Mouse (Mus musculus): ENCODE results near the gene Fbxo8.

DNA sequence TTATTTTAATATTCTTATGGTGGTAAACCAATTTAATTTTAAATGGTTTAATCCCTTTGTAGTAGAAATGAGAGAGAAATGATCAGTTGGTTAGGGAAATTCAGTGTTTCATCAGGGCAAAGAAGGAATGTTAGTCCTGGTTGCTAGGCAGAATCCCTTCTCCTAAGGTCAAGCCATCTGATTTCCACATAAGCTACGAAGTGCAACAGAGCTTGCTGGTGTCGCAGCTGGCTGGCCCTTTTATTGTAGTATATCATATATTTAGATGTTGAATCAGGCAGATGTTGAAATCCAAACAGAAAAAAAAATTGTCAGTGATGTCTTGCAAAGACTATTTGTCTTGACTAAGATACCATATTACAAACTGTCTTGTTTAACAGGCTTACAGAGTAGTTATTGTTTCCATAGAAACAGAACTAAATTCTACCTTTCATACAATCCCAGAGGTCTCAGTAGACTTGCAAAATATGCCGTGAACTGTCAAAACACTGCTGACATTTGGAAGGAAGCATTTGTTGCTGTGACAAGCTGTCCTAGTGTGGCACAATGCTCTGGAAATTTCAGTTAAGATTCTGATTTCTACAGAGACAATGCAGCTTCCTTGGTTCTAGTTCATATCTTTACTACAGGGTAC lies 42.5 kb upstream of the Fbxo8 start:
- no peak for TF ChIP-seq CTCF (IDR thresholded peaks at IDR 0.05; ENCODE audit: insufficient read depth, low read length)
- no peak for TF ChIP-seq POLR2A (IDR thresholded peaks at IDR 0.05; ENCODE audit: borderline replicate concordance, extremely low read depth, low read depth, low read length)

All from lung, adult 2 months (tissue).